Mouse (Mus musculus): ENCODE measurements around the gene Trio.

DNA sequence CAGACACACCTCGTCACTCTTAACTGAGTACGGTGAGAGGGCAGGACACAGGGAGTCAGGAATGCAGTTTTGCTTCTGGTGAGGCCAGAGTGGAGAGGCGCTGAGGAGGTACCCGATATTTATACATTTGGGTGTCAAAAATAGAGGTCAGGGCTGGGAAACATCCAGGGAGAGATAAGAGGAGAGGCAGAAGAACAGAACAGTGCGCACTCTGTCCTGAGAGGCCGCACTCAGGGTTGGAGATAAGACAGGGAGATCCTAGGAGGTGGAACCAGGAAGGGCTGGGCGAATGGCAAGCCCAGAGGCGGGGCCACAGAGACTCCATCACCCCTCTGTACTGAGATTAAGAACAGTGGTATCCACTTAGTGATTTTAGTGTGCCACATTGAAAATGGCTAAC lies 185.1 kb downstream of the Trio start:
- TF ChIP-seq POLR2A (IDR thresholded peaks at IDR 0.05; ENCODE audit: borderline replicate concordance, extremely low read depth, low read depth, low read length) (no peak), CTCF (IDR thresholded peaks at IDR 0.05; ENCODE audit: insufficient read depth, low read length) (no peak)
